Mouse (Mus musculus) liver, embryonic 16.5 days (tissue): ENCODE results near the gene Rnf169. TPM values are rescaled to one million over a fixed set of nuclear protein-coding genes. Genes with fewer than 3 reads are reported as not detected.
"Not testable (repeated sequence)": the region's sequence is repeated elsewhere in the genome, so short reads cannot be mapped to it uniquely, and the experiment has no call there.

ENCODE experiments used
- ATAC-seq: fragments of 200-750 bp; cut with Nextera tagmentation; 2 replicates; pipeline ENCODE4 v1.8.0; 2017; ENCODE audit warnings: low read depth, mild to moderate bottlenecking, moderate number of reproducible peaks, moderate library complexity
- H3K27ac ChIP-seq: fragments of 300-500 bp; sonication (generic); 2 replicates; pipeline ENCODE4 v1.5.1; 2014; ENCODE audit warnings: mild to moderate bottlenecking, low read length
- H3K27me3 ChIP-seq: fragments of 300-500 bp; sonication (generic); 2 replicates; pipeline ENCODE4 v1.6.1; 2014; ENCODE audit warnings: low read depth, low read length, mixed read lengths; ENCODE audit not compliant: control insufficient read depth, insufficient read depth
- H3K36me3 ChIP-seq: fragments of 300-500 bp; sonication (generic); 2 replicates; pipeline ENCODE4 v1.6.1; 2014; ENCODE audit warnings: mild to moderate bottlenecking; ENCODE audit not compliant: control insufficient read depth, insufficient read depth
- H3K4me1 ChIP-seq: fragments of 300-500 bp; sonication (generic); 2 replicates; pipeline ENCODE4 v1.6.1; 2014; ENCODE audit warnings: low read depth, low read length, mixed read lengths; ENCODE audit not compliant: control insufficient read depth
- H3K4me2 ChIP-seq: fragments of 300-500 bp; sonication (generic); 2 replicates; pipeline ENCODE4 v1.6.1; 2014; ENCODE audit warnings: low read depth, low read length, mixed read lengths
- H3K4me3 ChIP-seq: fragments of 300-500 bp; sonication (generic); 2 replicates; pipeline ENCODE4 v1.5.1; 2014; ENCODE audit warnings: low read depth, mild to moderate bottlenecking, low read length
- H3K9ac ChIP-seq: fragments of 300-500 bp; sonication (generic); 2 replicates; pipeline ENCODE4 v1.6.1; 2014; ENCODE audit warnings: low read depth, low read length
- H3K9me3 ChIP-seq: fragments of 300-500 bp; sonication (generic); replicated peaks from 2 replicates; pipeline ENCODE4 v1.6.1; 2016; ENCODE audit warnings: low read length; ENCODE audit not compliant: control insufficient read depth
- WGBS: fragments of 180-500 bp; shearing (Covaris S2); extraction: QIAGEN DNeasy Blood & Tissue Kit; methylation state at CpG from one replicate; pipeline ENCODE4 v1.1.7; 2014; ENCODE audit not compliant: insufficient replicate concordance; 5-methylcytosine and 5-hydroxymethylcytosine counted together
- polyA plus RNA-seq: library from polyadenylated mRNA; unstranded; fragments of >200 nt; fragmentation: Nextera tagmentation; extraction: Ambion mirVana; gene quantifications from 2 replicates; pipeline ENCODE4 v1.2.1, GENCODE M21; 2015

Gene Rnf169
- polyA plus RNA-seq, 1 experiment from 2014 or later, result 1.5 TPM

DNA sequence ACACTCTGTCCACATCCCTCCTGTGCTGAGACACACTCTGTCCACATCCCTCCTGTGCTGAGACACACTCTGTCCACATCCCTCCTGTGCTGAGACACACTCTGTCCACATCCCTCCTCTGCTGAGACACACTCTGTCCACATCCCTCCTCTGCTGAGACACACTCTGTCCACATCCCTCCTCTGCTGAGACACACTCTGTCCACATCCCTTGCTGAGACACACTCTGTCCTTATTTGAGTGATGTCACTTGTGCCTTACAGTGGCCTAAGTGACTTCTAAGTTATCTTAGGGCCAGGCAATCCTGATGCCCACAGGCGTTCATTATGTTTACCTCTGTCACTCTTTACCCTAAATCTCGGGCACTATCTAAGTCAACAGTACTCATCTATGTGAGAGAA, 19.7 kb downstream of the Rnf169 start:
- H3K9me3 ChIP-seq, H3K4me2 ChIP-seq, H3K4me3 ChIP-seq, H3K9ac ChIP-seq, H3K27ac ChIP-seq, ATAC-seq, H3K36me3 ChIP-seq, H3K27me3 ChIP-seq: not testable (repeated sequence)
- peaks cover 26% of the 10 kb centered on the region for H3K4me1 ChIP-seq
- 49% methylated on average over 2 of the region's 2 CpGs for WGBS

DNA sequence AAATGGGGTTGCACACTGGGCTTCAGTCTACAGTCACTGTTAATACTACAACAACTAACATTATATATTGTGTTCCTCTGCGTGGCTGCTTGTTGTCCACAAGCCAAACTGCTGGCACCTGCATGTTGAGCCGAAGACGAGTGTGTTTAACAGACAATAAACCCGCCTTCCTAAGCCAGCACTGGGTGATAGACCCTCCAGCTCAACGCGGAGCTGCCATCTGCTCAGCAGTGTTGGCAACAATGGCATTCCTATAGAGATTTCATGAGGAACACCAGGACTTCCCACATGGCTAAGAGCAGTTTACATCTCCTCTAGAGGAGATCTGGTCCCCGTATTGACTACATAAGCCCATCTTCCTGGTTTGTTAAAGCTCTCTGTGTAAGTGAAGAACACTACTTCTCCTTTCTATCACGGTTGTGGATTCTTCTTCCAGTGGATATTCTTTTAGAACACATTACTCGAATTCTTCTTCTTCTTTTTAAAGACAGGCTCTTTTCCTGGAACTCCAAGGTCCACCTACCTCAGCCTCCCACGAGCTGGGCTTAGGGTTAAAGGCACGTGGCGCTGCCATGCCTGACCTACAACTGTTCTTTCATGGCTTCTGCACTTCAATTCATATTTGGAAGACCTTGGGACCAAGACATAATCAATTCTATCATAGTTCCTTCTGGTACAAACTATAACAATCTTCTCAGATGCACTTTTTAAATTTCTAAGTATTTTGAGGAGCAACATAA, 22.9 kb downstream of the Rnf169 start:
- H3K4me3 ChIP-seq, result no peak overlapping the region
- 55% methylated on average over 12 of the region's 12 CpGs for WGBS
- no peaks in the 10 kb centered on the region for H3K27me3 ChIP-seq
- H3K4me2 ChIP-seq, result no peak overlapping the region
- peaks cover 10% of the 10 kb centered on the region for H3K4me1 ChIP-seq
- no peak overlapping the region for H3K27ac ChIP-seq
- H3K9me3 ChIP-seq, result no peaks in the 10 kb centered on the region
- ATAC-seq, result no peak
- no peak overlapping the region for H3K9ac ChIP-seq
- H3K36me3 ChIP-seq, result no peaks in the 10 kb centered on the region; the same call in 1 of the 2 replicates

DNA sequence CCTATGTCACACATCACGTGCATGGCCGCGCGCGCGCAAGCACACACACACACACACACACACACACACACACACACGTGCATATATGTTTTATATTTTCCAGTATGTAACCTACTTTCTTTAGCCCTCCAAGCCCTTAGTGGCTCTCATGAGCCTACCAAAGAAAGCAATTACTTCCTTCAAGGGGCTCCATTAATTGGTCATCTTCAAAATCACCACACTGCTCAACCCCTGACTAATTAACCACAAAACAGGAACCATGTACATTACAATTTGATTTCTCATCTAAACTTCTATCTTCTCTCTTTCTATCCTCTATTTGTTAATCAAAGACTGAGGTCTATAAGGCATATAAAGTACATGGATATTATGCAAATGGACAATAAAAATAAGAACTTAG, 24.2 kb downstream of the Rnf169 start:
- H3K36me3 ChIP-seq, result no peaks in the 10 kb centered on the region; the same call in 1 of the 2 replicates
- no peak overlapping the region for H3K27ac ChIP-seq
- no peaks in the 10 kb centered on the region for H3K9me3 ChIP-seq
- H3K9ac ChIP-seq, result no peak overlapping the region
- WGBS, result 79% methylated on average over 7 of the region's 7 CpGs
- H3K27me3 ChIP-seq, result no peaks in the 10 kb centered on the region
- no peak for ATAC-seq
- no peak overlapping the region for H3K4me3 ChIP-seq
- H3K4me2 ChIP-seq, result no peak overlapping the region
- H3K4me1 ChIP-seq, result no peaks in the 10 kb centered on the region

DNA sequence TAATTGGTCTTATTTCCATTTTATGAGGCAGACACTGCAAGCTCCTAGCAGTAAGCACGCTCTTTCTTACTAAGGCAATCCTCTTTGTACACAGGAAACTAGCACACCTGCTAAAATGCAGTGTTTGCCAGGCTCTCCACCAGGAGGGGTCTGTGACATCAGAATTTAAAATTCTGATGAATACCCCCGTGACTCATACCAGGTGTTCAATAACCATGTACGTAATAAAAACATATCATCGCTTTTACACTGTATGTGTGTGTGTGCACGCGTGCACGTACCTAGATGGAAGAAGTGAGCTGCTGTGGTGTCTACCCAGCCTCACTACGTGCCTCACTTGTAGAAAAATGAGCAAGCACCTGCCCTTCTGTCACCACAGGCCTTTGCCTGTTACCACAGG, 26.0 kb downstream of the Rnf169 start:
- 86% methylated on average over 8 of the region's 8 CpGs for WGBS
- no peak overlapping the region for H3K27ac ChIP-seq
- H3K9me3 ChIP-seq, result no peaks in the 10 kb centered on the region
- no peak overlapping the region for H3K9ac ChIP-seq
- no peak overlapping the region for H3K4me3 ChIP-seq
- no peaks in the 10 kb centered on the region for H3K4me1 ChIP-seq
- H3K4me2 ChIP-seq, result no peak overlapping the region
- ATAC-seq, result no peak
- H3K27me3 ChIP-seq, result no peaks in the 10 kb centered on the region
- no peaks in the 10 kb centered on the region; the same call in 1 of the 2 replicates for H3K36me3 ChIP-seq

DNA sequence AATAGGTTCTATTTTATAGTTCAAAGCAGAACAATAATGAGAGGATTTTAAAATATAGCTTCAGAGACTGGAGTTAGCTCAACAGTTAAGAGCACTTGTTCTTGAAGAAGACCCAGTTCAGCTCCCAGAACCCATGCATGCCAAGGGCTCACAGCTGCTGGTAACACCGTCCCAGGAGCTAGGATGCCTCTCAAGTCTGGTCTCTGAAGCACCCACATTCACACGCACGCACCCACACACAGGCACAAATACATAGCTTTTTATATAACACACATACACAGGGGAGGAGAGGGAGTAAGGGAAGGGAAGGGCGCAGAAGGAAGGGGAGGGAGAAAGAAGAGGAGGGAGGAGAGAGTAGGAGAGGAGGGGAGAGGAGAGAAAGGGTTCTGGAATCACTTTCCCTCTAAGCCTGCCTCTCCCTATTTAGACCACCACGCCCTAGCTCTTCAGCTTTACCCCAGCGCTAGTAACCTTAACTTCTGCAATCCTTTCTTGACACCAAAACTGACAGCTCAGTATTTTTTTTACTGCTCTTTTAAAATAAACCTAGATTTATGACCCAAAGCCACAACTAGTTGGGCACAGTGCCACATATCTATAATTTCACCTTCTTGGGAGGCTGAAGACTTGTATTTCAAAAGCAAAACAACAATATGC, 26.7 kb downstream of the Rnf169 start:
- 75% methylated on average over 6 of the region's 6 CpGs for WGBS
- H3K4me1 ChIP-seq, result no peaks in the 10 kb centered on the region
- H3K4me2 ChIP-seq, result no peak overlapping the region
- H3K27ac ChIP-seq, result no peak overlapping the region
- H3K9me3 ChIP-seq, result no peaks in the 10 kb centered on the region
- H3K4me3 ChIP-seq, result no peak overlapping the region
- H3K27me3 ChIP-seq, result no peaks in the 10 kb centered on the region
- no peaks in the 10 kb centered on the region; the same call in 1 of the 2 replicates for H3K36me3 ChIP-seq
- H3K9ac ChIP-seq, result no peak overlapping the region
- ATAC-seq, result no peak

DNA sequence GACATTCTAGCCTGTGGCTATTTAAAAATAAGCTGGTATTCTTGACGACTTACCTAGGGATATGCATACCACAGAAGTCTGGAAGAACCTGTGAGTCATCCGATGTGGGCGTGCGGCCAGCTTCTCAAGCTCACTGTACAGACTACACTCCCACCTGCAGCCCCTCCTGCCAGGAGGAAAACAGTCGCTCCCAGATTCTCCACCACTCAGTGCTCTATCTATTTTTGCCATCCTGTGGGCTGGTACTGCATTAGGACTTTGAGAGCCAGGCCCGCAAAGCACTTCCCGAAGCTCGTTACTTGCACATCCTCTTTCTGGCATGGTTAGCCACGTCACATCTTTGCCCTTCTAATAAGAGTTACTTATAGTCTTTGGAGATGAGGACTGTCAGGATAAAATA, 32.9 kb downstream of the Rnf169 start:
- ATAC-seq, result no peak
- 57% methylated on average over 9 of the region's 9 CpGs for WGBS

DNA sequence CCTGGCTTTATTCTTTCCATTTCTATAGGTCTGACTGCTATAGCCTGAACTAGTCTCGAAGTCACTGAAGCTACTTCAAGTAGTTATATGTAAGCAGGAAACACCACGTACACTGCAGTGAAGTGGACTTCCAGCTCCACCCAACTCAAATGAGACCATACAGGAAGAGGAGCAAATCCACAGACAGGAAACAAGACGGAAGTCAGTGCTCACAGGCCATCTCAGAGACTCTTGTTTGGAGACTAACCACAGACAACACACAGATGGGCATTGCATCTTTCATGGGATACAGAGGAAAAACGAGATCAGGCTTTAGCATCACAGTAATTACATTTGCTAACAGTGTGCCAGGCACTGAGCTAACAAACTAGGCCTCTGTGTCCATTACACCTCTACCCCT, 33.9 kb downstream of the Rnf169 start:
- Histone ChIP-seq H3K9ac (no peak overlapping the region), H3K36me3 (peaks cover 15% of the 10 kb centered on the region), H3K27me3 (no peaks in the 10 kb centered on the region), H3K27ac (no peak overlapping the region), H3K4me2 (no peak overlapping the region), H3K9me3 (no peaks in the 10 kb centered on the region), H3K4me1 (no peaks in the 10 kb centered on the region), H3K4me3 (no peak overlapping the region)
- no peak for ATAC-seq
- WGBS, result 44% methylated on average over 4 of the region's 4 CpGs

More for the DNA sequence above, 32.9 kb downstream of the Rnf169 start:
- H3K36me3 ChIP-seq, result peaks cover 15% of the 10 kb centered on the region
- H3K4me1 ChIP-seq, result no peaks in the 10 kb centered on the region
- H3K27ac ChIP-seq, result no peak overlapping the region
- no peak overlapping the region for H3K4me3 ChIP-seq
- no peaks in the 10 kb centered on the region for H3K27me3 ChIP-seq
- no peak overlapping the region for H3K4me2 ChIP-seq
- H3K9me3 ChIP-seq, result no peaks in the 10 kb centered on the region
- no peak overlapping the region for H3K9ac ChIP-seq

DNA sequence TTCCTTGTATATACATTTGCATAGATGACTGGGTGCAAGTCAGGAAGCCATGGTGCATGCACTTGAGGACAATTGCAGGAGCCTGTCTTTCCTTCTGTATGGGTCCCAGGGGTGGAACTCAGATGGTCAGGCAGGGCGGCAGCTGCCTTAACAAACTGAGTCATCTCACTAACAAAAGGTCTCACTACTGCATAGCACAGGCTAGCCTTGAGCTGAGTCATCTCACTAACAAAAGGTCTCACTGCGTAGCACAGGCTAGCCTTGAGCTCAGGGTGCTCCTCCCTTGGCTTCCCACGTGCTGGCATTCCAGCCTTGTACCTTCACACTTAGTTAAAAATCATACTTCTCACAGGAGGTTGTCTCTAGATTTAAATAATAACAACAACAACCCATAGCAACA, 34.3 kb downstream of the Rnf169 start:
- Histone ChIP-seq H3K9ac (no peak overlapping the region), H3K4me3 (no peak overlapping the region), H3K27me3 (no peaks in the 10 kb centered on the region), H3K27ac (no peak overlapping the region), H3K4me2 (no peak overlapping the region), H3K9me3 (no peaks in the 10 kb centered on the region), H3K36me3 (peaks cover 15% of the 10 kb centered on the region), H3K4me1 (no peaks in the 10 kb centered on the region)
- no peak for ATAC-seq
- WGBS, result 76% methylated on average over 3 of the region's 3 CpGs

DNA sequence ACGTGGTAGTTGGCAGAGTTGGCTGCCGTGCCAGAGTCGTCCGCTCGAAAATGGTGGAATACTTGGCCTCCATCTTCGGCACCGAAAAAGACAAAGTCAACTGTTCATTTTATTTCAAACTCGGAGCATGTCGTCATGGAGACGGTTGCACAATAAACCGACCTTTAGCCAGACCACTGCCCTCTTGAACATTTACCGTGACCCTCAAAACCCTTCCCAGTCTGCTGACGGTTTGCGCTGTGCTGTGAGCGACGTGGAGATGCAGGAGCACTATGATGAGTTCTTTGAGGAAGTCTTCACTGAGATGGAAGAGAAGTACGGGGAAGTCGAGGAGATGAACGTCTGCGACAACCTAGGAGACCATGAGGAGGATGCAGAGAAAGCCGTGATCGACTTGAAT, 35.2 kb downstream of the Rnf169 start:
- 83% methylated on average over 22 of the region's 22 CpGs for WGBS
- not testable (repeated sequence) for H3K27me3 ChIP-seq, H3K4me1 ChIP-seq, ATAC-seq, H3K9me3 ChIP-seq, H3K9ac ChIP-seq, H3K27ac ChIP-seq, H3K4me2 ChIP-seq, H3K4me3 ChIP-seq
- peaks cover 19% of the 10 kb centered on the region for H3K36me3 ChIP-seq
